Mouse (Mus musculus): ENCODE results near the gene Mapk1. TPM values are rescaled to one million over a fixed set of nuclear protein-coding genes. Genes with fewer than 3 reads are reported as not detected.

Mapk1 gene
- polyA plus RNA-seq, 1 experiment from 2014 or later, result 210 TPM

GRCm38 (mm10) chr16:17067552-17067951 is 84.4 kb downstream of the Mapk1 start:
- Histone ChIP-seq H3K4me1 (ENCODE audit: control insufficient read depth, insufficient read depth, low read length) (peaks cover 5% of the 10 kb centered on the region), H3K27me3 (ENCODE audit: control insufficient read depth, insufficient read depth, low read length) (no peaks in the 10 kb centered on the region), H3K9ac (ENCODE audit: low read depth, low read length) (no peak overlapping the region), H3K27ac (ENCODE audit: low read depth, low read length) (no peak overlapping the region), H3K4me3 (ENCODE audit: low read length) (no peak overlapping the region), H3K9me3 (ENCODE audit: control insufficient read depth, low read length) (no peaks in the 10 kb centered on the region), H3K36me3 (ENCODE audit: control insufficient read depth, insufficient read depth, low read length) (no peaks in the 10 kb centered on the region), H3K4me2 (replicated peaks; ENCODE audit: low read depth, low read length) (no peak overlapping the region)
- 95% methylated on average over 2 of the region's 2 CpGs for WGBS
- ATAC-seq (ENCODE audit: low FRiP score, low TSS enrichment), result no peak

DNA sequence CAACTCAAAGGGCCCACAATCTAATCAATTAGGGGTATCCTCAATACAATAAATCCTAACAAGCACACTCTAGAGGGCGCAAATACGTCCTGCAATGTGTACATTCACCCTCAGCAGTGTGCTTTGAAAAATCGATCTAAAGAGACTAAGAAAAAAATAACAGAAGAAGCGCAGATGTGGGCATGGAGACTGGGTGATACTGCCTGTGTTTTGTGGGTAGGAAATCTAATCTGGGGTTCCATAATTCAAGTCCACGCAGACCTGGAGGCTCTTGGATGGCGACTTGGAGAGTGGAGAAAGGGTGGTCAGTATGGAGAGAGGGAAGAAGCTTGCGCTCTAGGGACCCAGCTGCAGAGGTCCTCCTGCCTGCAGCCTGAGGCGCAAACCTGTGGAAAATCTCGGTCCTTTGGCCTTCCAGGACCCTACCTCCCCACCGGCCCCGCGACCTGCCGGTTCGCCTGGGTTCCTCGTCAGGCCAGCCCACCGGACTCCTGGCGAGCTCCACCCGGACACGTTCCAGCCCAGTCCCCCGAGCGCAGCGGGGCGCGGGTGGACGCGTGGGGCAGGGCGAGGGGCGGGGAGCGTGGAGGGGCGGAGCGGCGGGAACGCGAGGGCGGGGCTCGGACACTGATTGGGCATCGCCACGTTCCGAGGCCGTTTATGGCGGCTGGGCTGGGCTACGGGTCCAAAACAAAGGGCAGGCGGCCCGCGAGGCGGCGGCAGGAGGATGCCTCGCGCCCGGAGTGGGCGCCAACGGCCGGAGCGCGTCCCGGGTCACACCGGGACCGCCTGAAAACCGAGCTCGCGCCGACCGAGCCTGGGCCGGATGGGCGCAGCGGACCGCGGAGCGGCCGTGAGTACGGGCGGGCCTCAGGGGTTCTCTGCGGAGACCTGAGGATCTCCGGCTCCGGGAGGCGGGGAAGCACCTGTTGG is 86.6 kb downstream of the Mapk1 start, which contains the start of gene Ypel1:
TSS of gene Ypel1 (plus strand) at position 186 of the 933 bp plus-strand sequence.
- ATAC-seq (ENCODE audit: low FRiP score, low TSS enrichment), result peak; percentile 95
- WGBS, result under 1% methylated on average over 73 of the region's 76 CpGs

GRCm38 (mm10) chr16:17070716-17071115 is 87.5 kb downstream of the Mapk1 start:
- WGBS, result 43% methylated on average over 6 of the region's 6 CpGs
- ATAC-seq (ENCODE audit: low FRiP score, low TSS enrichment), result no peak
- H3K4me1 ChIP-seq (ENCODE audit: control insufficient read depth, insufficient read depth, low read length), result peaks cover 5% of the 10 kb centered on the region

More for the DNA sequence above, 86.6 kb downstream of the Mapk1 start, which contains the start of gene Ypel1:
- Histone ChIP-seq H3K4me3 (ENCODE audit: low read length) (peak within 1 kb of the TSS; percentile 81), H3K27ac (ENCODE audit: low read depth, low read length) (peak within 1 kb of the TSS; percentile 89), H3K36me3 (ENCODE audit: control insufficient read depth, insufficient read depth, low read length) (peaks cover 2% of the 10 kb centered on the region; the same call in 1 of the 2 replicates), H3K27me3 (ENCODE audit: control insufficient read depth, insufficient read depth, low read length) (no peaks in the 10 kb centered on the region), H3K4me2 (replicated peaks; ENCODE audit: low read depth, low read length) (peak within 1 kb of the TSS; percentile 59), H3K4me1 (ENCODE audit: control insufficient read depth, insufficient read depth, low read length) (peaks cover 5% of the 10 kb centered on the region), H3K9me3 (ENCODE audit: control insufficient read depth, low read length) (no peaks in the 10 kb centered on the region), H3K9ac (ENCODE audit: low read depth, low read length) (peak within 1 kb of the TSS; percentile 90)

DNA sequence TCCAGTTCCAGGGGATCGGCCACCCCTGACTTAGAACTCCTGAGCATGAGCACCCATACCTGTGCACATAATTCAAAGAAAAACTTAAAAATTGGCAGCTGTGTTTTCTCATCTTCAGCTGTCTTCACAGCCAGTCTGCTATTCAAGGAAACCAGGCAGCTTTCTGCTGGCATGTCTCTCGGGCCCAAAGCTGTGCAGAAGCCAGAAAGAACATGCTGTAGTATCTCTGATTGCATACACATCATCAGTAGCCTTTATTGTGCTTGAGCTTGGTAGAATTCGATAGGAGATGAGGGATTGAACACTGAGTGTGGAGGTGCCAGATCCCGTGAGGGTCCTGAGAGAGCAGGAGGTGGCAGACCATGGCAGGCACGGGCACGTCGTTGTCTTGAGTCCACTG is 89.8 kb downstream of the Mapk1 start:
- peaks cover 19% of the 10 kb centered on the region; the same call in 1 of the 2 replicates for H3K36me3 ChIP-seq (ENCODE audit: control insufficient read depth, insufficient read depth, low read length)
- no peak overlapping the region for H3K9ac ChIP-seq (ENCODE audit: low read depth, low read length)
- H3K4me1 ChIP-seq (ENCODE audit: control insufficient read depth, insufficient read depth, low read length), result peaks cover 5% of the 10 kb centered on the region
- no peak overlapping the region for H3K4me3 ChIP-seq (ENCODE audit: low read length)
- H3K27me3 ChIP-seq (ENCODE audit: control insufficient read depth, insufficient read depth, low read length), result no peaks in the 10 kb centered on the region
- no peak overlapping the region for H3K4me2 ChIP-seq (replicated peaks; ENCODE audit: low read depth, low read length)
- WGBS, result 94% methylated on average over 7 of the region's 7 CpGs
- peaks cover 6% of the 10 kb centered on the region; the same call in 1 of the 2 replicates for H3K9me3 ChIP-seq (ENCODE audit: control insufficient read depth, low read length)
- no peak for ATAC-seq (ENCODE audit: low FRiP score, low TSS enrichment)
- no peak overlapping the region for H3K27ac ChIP-seq (ENCODE audit: low read depth, low read length)

More at GRCm38 (mm10) chr16:17070716-17071115, 87.5 kb downstream of the Mapk1 start:
- H3K27me3 ChIP-seq (ENCODE audit: control insufficient read depth, insufficient read depth, low read length), result no peaks in the 10 kb centered on the region
- peaks cover 12% of the 10 kb centered on the region; the same call in 1 of the 2 replicates for H3K36me3 ChIP-seq (ENCODE audit: control insufficient read depth, insufficient read depth, low read length)
- H3K9me3 ChIP-seq (ENCODE audit: control insufficient read depth, low read length), result peaks cover 1% of the 10 kb centered on the region; the same call in 1 of the 2 replicates
- H3K9ac ChIP-seq (ENCODE audit: low read depth, low read length), result peak overlapping the region; percentile 90
- H3K4me3 ChIP-seq (ENCODE audit: low read length), result peak overlapping the region; percentile 81
- H3K4me2 ChIP-seq (replicated peaks; ENCODE audit: low read depth, low read length), result peak overlapping the region; percentile 59
- H3K27ac ChIP-seq (ENCODE audit: low read depth, low read length), result no peak overlapping the region

DNA sequence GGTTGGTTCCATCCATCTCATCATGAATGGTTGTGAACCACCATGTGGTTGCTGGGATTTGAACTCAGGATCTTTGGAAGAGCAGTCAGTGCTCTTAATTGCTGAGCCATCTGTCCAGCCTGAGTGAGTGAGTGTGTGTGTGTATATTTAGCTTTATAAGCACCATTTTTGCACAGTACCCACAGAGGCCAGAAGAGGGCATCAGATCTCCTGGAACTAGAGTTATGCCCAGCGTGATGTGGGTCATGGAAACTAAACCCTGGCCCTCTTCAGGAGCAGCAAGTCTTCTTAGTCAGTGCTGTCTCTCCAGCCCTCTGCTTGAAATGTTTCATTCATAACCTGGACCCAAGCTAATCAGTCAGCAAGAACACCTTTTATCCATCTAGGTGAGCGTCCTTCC is 93.1 kb downstream of the Mapk1 start:
- 89% methylated on average over 2 of the region's 2 CpGs for WGBS
- H3K9me3 ChIP-seq (ENCODE audit: control insufficient read depth, low read length), result peaks cover 6% of the 10 kb centered on the region; the same call in 1 of the 2 replicates
- H3K9ac ChIP-seq (ENCODE audit: low read depth, low read length), result no peak overlapping the region
- no peaks in the 10 kb centered on the region for H3K4me1 ChIP-seq (ENCODE audit: control insufficient read depth, insufficient read depth, low read length)
- H3K27me3 ChIP-seq (ENCODE audit: control insufficient read depth, insufficient read depth, low read length), result no peaks in the 10 kb centered on the region
- H3K4me3 ChIP-seq (ENCODE audit: low read length), result no peak overlapping the region
- no peak for ATAC-seq (ENCODE audit: low FRiP score, low TSS enrichment)
- peaks cover 32% of the 10 kb centered on the region; the same call in 1 of the 2 replicates for H3K36me3 ChIP-seq (ENCODE audit: control insufficient read depth, insufficient read depth, low read length)
- H3K4me2 ChIP-seq (replicated peaks; ENCODE audit: low read depth, low read length), result no peak overlapping the region
- H3K27ac ChIP-seq (ENCODE audit: low read depth, low read length), result no peak overlapping the region

DNA sequence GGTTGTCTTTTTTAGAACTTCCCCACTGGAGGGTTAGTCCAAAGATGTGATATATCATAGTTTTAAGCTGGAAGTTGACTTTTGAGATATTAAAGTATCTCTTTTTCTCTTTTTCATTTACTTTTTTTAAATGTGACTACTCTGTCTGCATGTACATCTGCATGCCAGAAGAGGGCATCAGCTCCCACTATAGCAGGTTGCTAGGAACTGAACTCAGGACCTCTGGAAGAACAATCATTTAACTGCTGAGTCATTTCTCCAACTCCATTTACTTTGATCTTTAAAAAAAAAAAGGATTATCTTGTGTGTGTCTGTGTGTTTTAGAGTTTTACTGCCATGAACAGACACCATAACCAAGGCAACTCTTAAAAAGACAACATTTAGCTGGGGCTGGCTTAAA is 93.7 kb downstream of the Mapk1 start:
- no peak overlapping the region for H3K4me3 ChIP-seq (ENCODE audit: low read length)
- H3K27me3 ChIP-seq (ENCODE audit: control insufficient read depth, insufficient read depth, low read length), result no peaks in the 10 kb centered on the region
- peaks cover 6% of the 10 kb centered on the region; the same call in 1 of the 2 replicates for H3K9me3 ChIP-seq (ENCODE audit: control insufficient read depth, low read length)
- no peak overlapping the region for H3K4me2 ChIP-seq (replicated peaks; ENCODE audit: low read depth, low read length)
- ATAC-seq (ENCODE audit: low FRiP score, low TSS enrichment), result no peak
- no peak overlapping the region for H3K27ac ChIP-seq (ENCODE audit: low read depth, low read length)
- H3K9ac ChIP-seq (ENCODE audit: low read depth, low read length), result no peak overlapping the region
- no peaks in the 10 kb centered on the region for H3K4me1 ChIP-seq (ENCODE audit: control insufficient read depth, insufficient read depth, low read length)
- H3K36me3 ChIP-seq (ENCODE audit: control insufficient read depth, insufficient read depth, low read length), result peaks cover 37% of the 10 kb centered on the region; the same call in 1 of the 2 replicates

DNA sequence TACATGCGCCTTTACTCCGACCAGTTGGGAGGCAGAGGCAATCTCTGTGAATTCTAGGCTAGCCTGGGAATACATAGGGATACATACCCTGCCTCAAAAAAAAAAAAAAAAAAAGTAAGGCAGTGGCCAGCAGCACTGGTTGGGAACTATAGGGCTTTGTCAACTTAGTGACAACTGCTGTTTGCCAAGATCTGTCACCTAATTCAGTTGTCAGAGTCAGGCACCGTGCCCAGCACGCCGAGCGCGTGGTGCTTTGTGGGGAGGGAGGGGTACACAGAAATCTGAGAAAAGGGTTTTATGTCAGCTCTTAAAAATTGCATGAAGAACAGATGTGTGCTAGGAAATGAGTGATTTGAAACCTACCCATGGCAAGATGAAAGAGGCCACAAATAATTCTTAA is 94.9 kb downstream of the Mapk1 start:
- 91% methylated on average over 7 of the region's 7 CpGs for WGBS
- Histone ChIP-seq H3K27ac (ENCODE audit: low read depth, low read length) (no peak overlapping the region), H3K27me3 (ENCODE audit: control insufficient read depth, insufficient read depth, low read length) (no peaks in the 10 kb centered on the region), H3K9me3 (ENCODE audit: control insufficient read depth, low read length) (peaks cover 6% of the 10 kb centered on the region; the same call in 1 of the 2 replicates), H3K9ac (ENCODE audit: low read depth, low read length) (no peak overlapping the region), H3K4me1 (ENCODE audit: control insufficient read depth, insufficient read depth, low read length) (no peaks in the 10 kb centered on the region), H3K4me3 (ENCODE audit: low read length) (no peak overlapping the region), H3K4me2 (replicated peaks; ENCODE audit: low read depth, low read length) (no peak overlapping the region), H3K36me3 (ENCODE audit: control insufficient read depth, insufficient read depth, low read length) (peaks cover 49% of the 10 kb centered on the region; the same call in 1 of the 2 replicates)
- no peak for ATAC-seq (ENCODE audit: low FRiP score, low TSS enrichment)

GRCm38 (mm10) chr16:17082121-17082792 is 99.1 kb downstream of the Mapk1 start:
- Histone ChIP-seq H3K36me3 (ENCODE audit: control insufficient read depth, insufficient read depth, low read length) (peaks cover 73% of the 10 kb centered on the region), H3K4me3 (ENCODE audit: low read length) (no peak overlapping the region), H3K27ac (ENCODE audit: low read depth, low read length) (no peak overlapping the region), H3K27me3 (ENCODE audit: control insufficient read depth, insufficient read depth, low read length) (no peaks in the 10 kb centered on the region), H3K9ac (ENCODE audit: low read depth, low read length) (no peak overlapping the region), H3K9me3 (ENCODE audit: control insufficient read depth, low read length) (no peaks in the 10 kb centered on the region), H3K4me1 (ENCODE audit: control insufficient read depth, insufficient read depth, low read length) (no peaks in the 10 kb centered on the region), H3K4me2 (replicated peaks; ENCODE audit: low read depth, low read length) (no peak overlapping the region)
- no peak for ATAC-seq (ENCODE audit: low FRiP score, low TSS enrichment)
- 85% methylated on average over 6 of the region's 6 CpGs for WGBS

Measured in kidney, embryonic 14.5 days (tissue).